Mouse (Mus musculus) hindbrain, embryonic 10.5 days (tissue): ENCODE data around the gene Cacna1h. TPM values are rescaled to one million over a fixed set of nuclear protein-coding genes. Genes with fewer than 3 reads are reported as not detected.

ENCODE experiments used
- DNase-seq: peaks from one replicate; pipeline ENCODE4 v3.0.0-alpha.2; 2017; ENCODE audit warnings: low spot score
- H3K27ac ChIP-seq: fragments of 300-500 bp; sonication (generic); 2 replicates; pipeline ENCODE4 v1.5.1; 2016; ENCODE audit warnings: mild to moderate bottlenecking, moderate library complexity
- H3K27me3 ChIP-seq: fragments of 300-500 bp; sonication (generic); 2 replicates; pipeline ENCODE4 v1.6.1; 2016; ENCODE audit warnings: mild to moderate bottlenecking; ENCODE audit not compliant: poor library complexity, insufficient read depth, severe bottlenecking
- H3K36me3 ChIP-seq: fragments of 300-500 bp; sonication (generic); 2 replicates; pipeline ENCODE4 v1.6.1; 2016; ENCODE audit warnings: mild to moderate bottlenecking, moderate library complexity
- H3K4me1 ChIP-seq: fragments of 300-500 bp; sonication (generic); replicated peaks from 2 replicates; pipeline ENCODE4 v1.6.1; 2016; ENCODE audit warnings: mild to moderate bottlenecking
- H3K4me3 ChIP-seq: fragments of 300-500 bp; sonication (generic); 2 replicates; pipeline ENCODE4 v1.5.1; 2016; ENCODE audit warnings: mild to moderate bottlenecking, moderate library complexity
- H3K9me3 ChIP-seq: fragments of 300-500 bp; sonication (generic); 2 replicates; pipeline ENCODE4 v1.6.1; 2016; ENCODE audit warnings: mild to moderate bottlenecking, moderate library complexity
- WGBS: fragments of 180-500 bp; shearing (Covaris S2); methylation state at CpG from one replicate; pipeline ENCODE4 v1.1.7; 2016; 5-methylcytosine and 5-hydroxymethylcytosine counted together
- polyA plus RNA-seq: library from polyadenylated mRNA; unstranded; fragments of >200 nt; fragmentation: Nextera tagmentation; extraction: Ambion mirVana; gene quantifications from 2 replicates; pipeline ENCODE4 v1.2.1, GENCODE M21; 2016

The Cacna1h gene
- polyA plus RNA-seq, 1 experiment from 2014 or later, result 6.8 TPM

DNA sequence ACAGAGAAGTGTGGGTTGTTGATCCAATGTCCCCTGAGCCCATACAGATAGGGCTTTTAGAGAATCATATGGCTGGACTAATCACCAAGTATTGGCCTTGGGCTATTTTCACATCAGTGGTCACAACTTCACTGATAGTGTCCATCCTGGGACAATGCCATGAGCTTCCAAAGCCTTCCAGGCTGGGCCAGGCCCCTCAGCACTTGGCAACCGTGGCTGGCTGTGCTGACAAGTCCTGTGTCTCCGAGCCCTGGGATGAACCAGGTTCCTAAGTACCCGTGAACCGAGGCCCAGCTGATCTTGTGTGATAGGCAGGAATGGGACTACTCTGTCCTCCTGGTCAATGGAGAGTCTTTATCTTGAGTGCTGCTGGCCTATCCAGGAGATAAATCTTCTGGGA, 30.5 kb upstream of the Cacna1h start:
- 79% methylated on average over 4 of the region's 4 CpGs for WGBS
- no peak for DNase-seq
- Histone ChIP-seq H3K27ac (no peak overlapping the region), H3K4me3 (no peak overlapping the region), H3K9me3 (0 out of 2 replicates have a peak, but pooled peaks cover 3% of the 10 kb centered on the region), H3K36me3 (no peaks in the 10 kb centered on the region), H3K4me1 (peaks cover 21% of the 10 kb centered on the region), H3K27me3 (no peaks in the 10 kb centered on the region)

DNA sequence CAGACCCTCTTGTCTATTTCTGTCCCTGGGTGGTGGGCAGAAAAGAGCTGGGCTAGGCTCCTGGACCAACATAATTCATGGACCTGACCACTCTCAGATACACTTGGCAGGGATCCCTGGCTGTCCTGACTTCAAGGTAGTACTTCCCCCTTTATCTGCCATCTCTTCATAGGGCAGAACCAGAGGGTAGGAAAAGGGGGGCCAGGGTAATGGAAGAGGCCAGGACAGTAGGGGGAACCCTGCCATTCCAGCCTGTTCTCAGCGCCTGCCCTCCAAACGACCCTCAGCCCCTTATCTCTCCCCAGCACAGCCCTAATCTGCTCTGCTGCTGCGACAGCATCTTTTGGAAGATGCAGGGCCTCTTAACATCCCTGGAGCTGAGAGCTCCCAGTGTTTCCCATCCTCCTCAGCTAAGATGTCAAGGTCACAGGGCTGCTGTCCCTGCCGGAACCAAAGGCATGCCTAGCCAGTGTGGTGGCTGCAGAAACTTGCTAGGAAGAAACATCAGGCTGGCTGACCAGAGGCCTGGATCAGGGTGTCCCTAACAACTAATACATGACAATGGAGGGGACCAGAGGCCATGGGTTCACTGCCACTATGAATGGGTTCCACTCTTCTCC, 29.9 kb upstream of the Cacna1h start:
- Histone ChIP-seq H3K4me3 (no peak overlapping the region), H3K27me3 (no peaks in the 10 kb centered on the region), H3K27ac (no peak overlapping the region), H3K36me3 (no peaks in the 10 kb centered on the region), H3K4me1 (peaks cover 18% of the 10 kb centered on the region), H3K9me3 (0 out of 2 replicates have a peak, but pooled peaks cover 3% of the 10 kb centered on the region)
- 72% methylated on average over 4 of the region's 4 CpGs for WGBS
- DNase-seq, result no peak

- WGBS, result 40% methylated on average over 9 of the region's 9 CpGs
- H3K27ac ChIP-seq, result peak overlapping the region; percentile 74
- DNase-seq, result peak; percentile 18
Measured at GRCm38 (mm10) chr17:25462236-25462875, 28.8 kb upstream of the Cacna1h start.

GRCm38 (mm10) chr17:25456540-25456939, 23.0 kb upstream of the Cacna1h start:
- H3K9me3 ChIP-seq, result 0 out of 2 replicates have a peak, but pooled peaks cover 3% of the 10 kb centered on the region
- no peak overlapping the region for H3K27ac ChIP-seq
- WGBS, result 54% methylated on average over 8 of the region's 8 CpGs
- peaks cover 19% of the 10 kb centered on the region for H3K4me1 ChIP-seq
- no peaks in the 10 kb centered on the region for H3K27me3 ChIP-seq
- no peak overlapping the region for H3K4me3 ChIP-seq
- no peaks in the 10 kb centered on the region for H3K36me3 ChIP-seq
- no peak for DNase-seq

More at GRCm38 (mm10) chr17:25462236-25462875, 28.8 kb upstream of the Cacna1h start:
- Histone ChIP-seq H3K27me3 (no peaks in the 10 kb centered on the region), H3K9me3 (0 out of 2 replicates have a peak, but pooled peaks cover 3% of the 10 kb centered on the region), H3K4me3 (no peak overlapping the region), H3K4me1 (peaks cover 11% of the 10 kb centered on the region), H3K36me3 (no peaks in the 10 kb centered on the region)

DNA sequence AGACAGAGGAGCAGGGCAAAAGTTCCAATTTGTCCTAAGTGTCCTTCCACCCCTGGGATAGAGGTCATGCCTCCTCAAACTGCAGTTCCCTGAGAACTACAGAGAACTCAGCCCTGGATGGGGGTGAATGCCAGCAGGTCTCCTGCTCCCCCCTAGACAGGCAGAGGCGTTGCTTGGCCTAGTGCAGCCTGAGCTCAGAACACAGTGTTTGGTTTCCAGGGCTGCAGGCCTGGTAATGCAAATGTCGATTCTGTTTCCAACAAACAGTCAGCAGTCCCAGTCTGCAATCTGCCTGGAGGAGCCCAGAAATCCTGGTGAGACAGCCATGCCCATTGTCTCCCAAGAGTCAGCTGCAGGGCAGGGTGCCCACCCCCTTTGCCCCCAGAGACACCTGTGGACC, 20.7 kb upstream of the Cacna1h start, which contains the start of gene Tekt4:
Gene Tekt4, plus strand, starts transcription at position 344 of the 400 bp plus-strand sequence.
- H3K27me3 ChIP-seq, result no peaks in the 10 kb centered on the region
- DNase-seq, result no peak
- H3K36me3 ChIP-seq, result no peaks in the 10 kb centered on the region
- 0 out of 2 replicates have a peak within 1 kb of the TSS, but pooled peaks have one; percentile 54 for H3K27ac ChIP-seq
- H3K4me3 ChIP-seq, result no peak within 1 kb of the TSS
- 42% methylated on average over 2 of the region's 2 CpGs for WGBS
- peaks cover 28% of the 10 kb centered on the region for H3K4me1 ChIP-seq
- H3K9me3 ChIP-seq, result no peaks in the 10 kb centered on the region

- H3K4me1 ChIP-seq, result peaks cover 39% of the 10 kb centered on the region
- H3K27me3 ChIP-seq, result no peaks in the 10 kb centered on the region
- H3K36me3 ChIP-seq, result no peaks in the 10 kb centered on the region
- no peak for DNase-seq
- no peaks in the 10 kb centered on the region for H3K9me3 ChIP-seq
- WGBS, result 83% methylated on average over 5 of the region's 5 CpGs
- no peak overlapping the region for H3K4me3 ChIP-seq
- no peak overlapping the region for H3K27ac ChIP-seq
Measured at GRCm38 (mm10) chr17:25452246-25452965, 18.8 kb upstream of the Cacna1h start.

- H3K27me3 ChIP-seq, result no peaks in the 10 kb centered on the region
- peak overlapping the region; percentile 2; the same call in 1 of the 2 replicates for H3K27ac ChIP-seq
- no peaks in the 10 kb centered on the region for H3K36me3 ChIP-seq
- no peak for DNase-seq
- H3K9me3 ChIP-seq, result no peaks in the 10 kb centered on the region
- WGBS, result 64% methylated on average over 4 of the region's 4 CpGs
- no peak overlapping the region for H3K4me3 ChIP-seq
- H3K4me1 ChIP-seq, result peaks cover 32% of the 10 kb centered on the region
Measured at GRCm38 (mm10) chr17:25450329-25450728, 16.7 kb upstream of the Cacna1h start.

GRCm38 (mm10) chr17:25447865-25448264, 14.3 kb upstream of the Cacna1h start:
- Histone ChIP-seq H3K36me3 (no peaks in the 10 kb centered on the region), H3K4me1 (peaks cover 40% of the 10 kb centered on the region), H3K27ac (no peak overlapping the region), H3K27me3 (no peaks in the 10 kb centered on the region), H3K4me3 (no peak overlapping the region), H3K9me3 (no peaks in the 10 kb centered on the region)
- no peak for DNase-seq
- 87% methylated on average over 12 of the region's 12 CpGs for WGBS

DNA sequence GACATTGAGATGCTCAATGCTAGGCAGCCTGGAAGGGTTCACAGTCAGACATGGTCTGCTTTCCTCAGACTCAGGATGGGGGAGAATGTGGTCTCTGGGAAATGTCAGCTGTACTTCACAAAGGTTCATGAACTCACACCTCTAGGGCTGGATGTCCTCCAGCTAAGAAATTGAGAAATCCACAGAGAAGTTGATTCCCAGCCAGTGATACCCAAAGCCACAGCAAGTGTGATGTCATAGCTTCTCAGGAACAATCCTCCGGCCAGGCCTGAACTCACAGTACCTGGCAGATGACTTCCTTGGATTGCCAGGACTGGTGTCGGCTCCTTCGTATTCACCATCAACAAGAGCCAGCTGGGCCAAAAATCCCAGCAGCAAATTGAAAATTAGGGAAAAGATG, 12.3 kb upstream of the Cacna1h start:
- peaks cover 46% of the 10 kb centered on the region for H3K4me1 ChIP-seq
- no peaks in the 10 kb centered on the region for H3K27me3 ChIP-seq
- no peaks in the 10 kb centered on the region for H3K9me3 ChIP-seq
- 92% methylated on average over 3 of the region's 3 CpGs for WGBS
- no peak overlapping the region for H3K4me3 ChIP-seq
- no peak overlapping the region for H3K27ac ChIP-seq
- no peak for DNase-seq
- no peaks in the 10 kb centered on the region for H3K36me3 ChIP-seq

DNA sequence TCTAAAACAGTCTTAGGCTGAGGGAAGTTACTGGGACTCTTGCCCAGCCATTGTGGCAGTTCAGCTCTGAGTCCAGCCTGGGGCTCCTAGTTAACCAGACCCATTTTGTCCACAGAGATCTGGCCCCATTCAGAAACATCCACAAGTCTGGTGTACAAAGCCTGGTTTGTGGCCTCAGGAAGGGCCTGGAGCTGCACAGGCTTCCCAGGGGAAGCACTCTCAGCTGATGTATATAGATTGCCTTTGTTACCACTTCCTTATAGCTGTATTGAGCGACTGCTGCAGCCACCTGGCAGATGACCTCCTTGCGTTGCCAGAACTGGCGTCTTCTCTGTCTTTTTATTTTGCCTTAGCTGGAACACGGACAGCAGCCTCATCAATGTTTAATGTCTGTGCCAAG, 11.5 kb upstream of the Cacna1h start:
- H3K9me3 ChIP-seq, result no peaks in the 10 kb centered on the region
- H3K27me3 ChIP-seq, result no peaks in the 10 kb centered on the region
- DNase-seq, result no peak
- H3K4me3 ChIP-seq, result no peak overlapping the region
- H3K27ac ChIP-seq, result 0 out of 2 replicates have a peak overlapping the region, but pooled peaks have one; percentile 40
- no peaks in the 10 kb centered on the region for H3K36me3 ChIP-seq
- 69% methylated on average over 4 of the region's 4 CpGs for WGBS
- peaks cover 47% of the 10 kb centered on the region for H3K4me1 ChIP-seq

DNA sequence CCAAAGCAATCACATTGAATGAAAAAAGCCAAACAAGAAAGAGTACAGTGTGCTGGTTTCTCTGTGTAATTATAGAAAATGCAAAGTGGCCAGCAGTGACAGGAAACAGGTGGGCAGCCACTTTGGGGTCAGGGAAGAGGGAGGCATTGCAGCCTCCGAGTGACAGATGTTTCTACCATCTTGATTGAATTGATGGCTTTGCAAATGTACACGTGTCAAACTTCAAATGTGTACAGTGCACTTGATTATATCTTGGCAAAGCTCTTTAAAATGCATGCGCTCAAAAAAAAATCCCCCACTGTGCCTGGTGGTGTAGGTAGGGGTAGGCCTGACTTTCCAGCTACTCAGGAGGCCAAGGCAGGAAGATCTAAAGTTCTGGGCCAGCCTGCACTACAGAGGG, 9.3 kb upstream of the Cacna1h start:
- Histone ChIP-seq H3K27me3 (no peaks in the 10 kb centered on the region), H3K9me3 (no peaks in the 10 kb centered on the region), H3K4me3 (no peak overlapping the region), H3K36me3 (no peaks in the 10 kb centered on the region), H3K4me1 (peaks cover 32% of the 10 kb centered on the region), H3K27ac (no peak overlapping the region)
- 79% methylated on average over 3 of the region's 3 CpGs for WGBS
- DNase-seq, result no peak

DNA sequence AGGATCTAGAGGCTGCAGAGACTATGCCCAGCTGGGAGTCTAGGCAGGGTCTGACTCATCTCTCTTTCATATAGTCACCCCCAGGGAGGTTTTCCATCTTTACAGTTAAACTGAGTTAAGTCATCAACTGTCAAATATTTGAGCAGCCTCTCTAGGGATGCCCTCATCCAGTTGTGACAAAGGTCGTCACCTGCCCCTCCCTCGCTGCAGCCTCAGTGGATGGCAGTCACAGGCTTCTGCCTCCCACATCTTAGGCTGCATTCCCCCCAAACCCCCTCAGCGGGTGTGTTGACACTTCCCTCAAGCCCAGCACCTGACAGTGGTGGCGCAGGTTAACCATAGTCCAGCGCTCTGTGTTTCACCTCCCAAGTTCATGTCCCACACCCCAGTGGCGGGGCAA, 7.8 kb upstream of the Cacna1h start:
- no peak for DNase-seq
- no peaks in the 10 kb centered on the region for H3K27me3 ChIP-seq
- 85% methylated on average over 6 of the region's 6 CpGs for WGBS
- H3K27ac ChIP-seq, result no peak overlapping the region
- H3K36me3 ChIP-seq, result no peaks in the 10 kb centered on the region
- H3K4me1 ChIP-seq, result peaks cover 32% of the 10 kb centered on the region
- H3K4me3 ChIP-seq, result no peak overlapping the region
- H3K9me3 ChIP-seq, result no peaks in the 10 kb centered on the region

DNA sequence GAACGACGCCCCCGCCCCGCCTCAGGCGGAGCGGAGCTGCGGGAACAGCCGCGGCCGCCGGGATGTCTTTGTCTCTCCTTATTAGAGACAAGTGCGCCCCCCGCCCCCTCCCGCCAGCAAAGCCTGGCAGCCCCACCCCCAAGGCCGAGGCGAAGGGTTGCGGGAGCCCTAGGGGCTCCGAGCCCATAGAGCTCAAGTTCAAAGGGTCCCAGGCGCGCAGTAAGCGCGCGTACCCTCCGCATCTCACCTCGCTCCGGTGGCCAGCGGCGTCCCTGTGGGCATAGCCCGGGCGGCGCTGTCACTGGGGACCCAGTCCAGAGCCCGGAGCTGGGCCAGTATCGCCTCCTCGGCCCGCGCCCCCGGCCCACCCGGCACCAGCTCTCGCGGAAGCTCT, 363 bp downstream of the Cacna1h start:
- H3K27ac ChIP-seq, result peak overlapping the region; percentile 90
- H3K4me1 ChIP-seq, result peaks cover 70% of the 10 kb centered on the region
- H3K4me3 ChIP-seq, result peak overlapping the region; percentile 84
- H3K36me3 ChIP-seq, result peaks cover 2% of the 10 kb centered on the region; the same call in 1 of the 2 replicates
- H3K27me3 ChIP-seq, result peaks cover 77% of the 10 kb centered on the region
- no peaks in the 10 kb centered on the region for H3K9me3 ChIP-seq
- no peak for DNase-seq
- WGBS, result under 1% methylated on average over 40 of the region's 40 CpGs
